Mouse (Mus musculus): ENCODE results near the gene Mrrf. TPM values are rescaled to one million over a fixed set of nuclear protein-coding genes. Genes with fewer than 3 reads are reported as not detected.

The Mrrf gene
- polyA plus RNA-seq, 1 experiment: 10.6 TPM

GRCm38 (mm10) chr2:36211785-36212184 is 75.6 kb downstream of the Mrrf start:
- Histone ChIP-seq H3K27ac (ENCODE audit: insufficient read depth, low read depth, low read length) (no peak overlapping the region), H3K4me3 (ENCODE audit: insufficient read depth, low read length) (no peak overlapping the region), H3K4me1 (ENCODE audit: control insufficient read depth, insufficient read depth, low read length) (peaks cover 8% of the 10 kb centered on the region)
- TF ChIP-seq POLR2A (IDR thresholded peaks at IDR 0.05; ENCODE audit: borderline replicate concordance, low read depth, low read length) (no peak), CTCF (IDR thresholded peaks at IDR 0.05; ENCODE audit: low read depth, low read length) (no peak)

GRCm38 (mm10) chr2:36213108-36213507 is 76.9 kb downstream of the Mrrf start:
- no peak for TF ChIP-seq POLR2A (IDR thresholded peaks at IDR 0.05; ENCODE audit: borderline replicate concordance, low read depth, low read length)
- no peak for TF ChIP-seq CTCF (IDR thresholded peaks at IDR 0.05; ENCODE audit: low read depth, low read length)
- Histone ChIP-seq H3K4me1 (ENCODE audit: control insufficient read depth, insufficient read depth, low read length) (peaks cover 18% of the 10 kb centered on the region), H3K27ac (ENCODE audit: insufficient read depth, low read depth, low read length) (no peak overlapping the region), H3K4me3 (ENCODE audit: insufficient read depth, low read length) (no peak overlapping the region)

- TF ChIP-seq POLR2A (IDR thresholded peaks at IDR 0.05; ENCODE audit: borderline replicate concordance, low read depth, low read length): no peak
- peak; percentile 64 for TF ChIP-seq CTCF (IDR thresholded peaks at IDR 0.05; ENCODE audit: low read depth, low read length)
- Histone ChIP-seq H3K4me3 (ENCODE audit: insufficient read depth, low read length) (no peak overlapping the region), H3K4me1 (ENCODE audit: control insufficient read depth, insufficient read depth, low read length) (peaks cover 20% of the 10 kb centered on the region), H3K27ac (ENCODE audit: insufficient read depth, low read depth, low read length) (no peak overlapping the region)
These were observed 77.8 kb downstream of the Mrrf start for GRCm38 (mm10) chr2:36214023-36214422.

GRCm38 (mm10) chr2:36214425-36214824 is 78.2 kb downstream of the Mrrf start:
- no peak overlapping the region for H3K4me3 ChIP-seq (ENCODE audit: insufficient read depth, low read length)
- H3K27ac ChIP-seq (ENCODE audit: insufficient read depth, low read depth, low read length): no peak overlapping the region
- peaks cover 20% of the 10 kb centered on the region for H3K4me1 ChIP-seq (ENCODE audit: control insufficient read depth, insufficient read depth, low read length)
- TF ChIP-seq POLR2A (IDR thresholded peaks at IDR 0.05; ENCODE audit: borderline replicate concordance, low read depth, low read length) (no peak), CTCF (IDR thresholded peaks at IDR 0.05; ENCODE audit: low read depth, low read length) (peak; percentile 90)

GRCm38 (mm10) chr2:36215203-36215739 is 79.1 kb downstream of the Mrrf start:
- Histone ChIP-seq H3K4me1 (ENCODE audit: control insufficient read depth, insufficient read depth, low read length) (peaks cover 20% of the 10 kb centered on the region), H3K4me3 (ENCODE audit: insufficient read depth, low read length) (no peak overlapping the region), H3K27ac (ENCODE audit: insufficient read depth, low read depth, low read length) (no peak overlapping the region)
- no peak for TF ChIP-seq POLR2A (IDR thresholded peaks at IDR 0.05; ENCODE audit: borderline replicate concordance, low read depth, low read length)
- no peak for TF ChIP-seq CTCF (IDR thresholded peaks at IDR 0.05; ENCODE audit: low read depth, low read length)

- H3K27ac ChIP-seq (ENCODE audit: insufficient read depth, low read depth, low read length): peak overlapping the region; percentile 52
- TF ChIP-seq POLR2A (IDR thresholded peaks at IDR 0.05; ENCODE audit: borderline replicate concordance, low read depth, low read length) (no peak), CTCF (IDR thresholded peaks at IDR 0.05; ENCODE audit: low read depth, low read length) (no peak)
- H3K4me3 ChIP-seq (ENCODE audit: insufficient read depth, low read length): no peak overlapping the region
- peaks cover 20% of the 10 kb centered on the region for H3K4me1 ChIP-seq (ENCODE audit: control insufficient read depth, insufficient read depth, low read length)
These were observed 80.4 kb downstream of the Mrrf start for GRCm38 (mm10) chr2:36216546-36216945.

GRCm38 (mm10) chr2:36216953-36217573 is 80.9 kb downstream of the Mrrf start:
- no peak for TF ChIP-seq POLR2A (IDR thresholded peaks at IDR 0.05; ENCODE audit: borderline replicate concordance, low read depth, low read length)
- TF ChIP-seq CTCF (IDR thresholded peaks at IDR 0.05; ENCODE audit: low read depth, low read length): no peak
- Histone ChIP-seq H3K27ac (ENCODE audit: insufficient read depth, low read depth, low read length) (peak overlapping the region; percentile 52), H3K4me3 (ENCODE audit: insufficient read depth, low read length) (peak overlapping the region; percentile 28), H3K4me1 (ENCODE audit: control insufficient read depth, insufficient read depth, low read length) (peaks cover 20% of the 10 kb centered on the region)

- no peak for TF ChIP-seq POLR2A (IDR thresholded peaks at IDR 0.05; ENCODE audit: borderline replicate concordance, low read depth, low read length)
- TF ChIP-seq CTCF (IDR thresholded peaks at IDR 0.05; ENCODE audit: low read depth, low read length): no peak
- Histone ChIP-seq H3K4me3 (ENCODE audit: insufficient read depth, low read length) (no peak overlapping the region), H3K4me1 (ENCODE audit: control insufficient read depth, insufficient read depth, low read length) (peaks cover 20% of the 10 kb centered on the region), H3K27ac (ENCODE audit: insufficient read depth, low read depth, low read length) (no peak overlapping the region)
These were observed 81.6 kb downstream of the Mrrf start for GRCm38 (mm10) chr2:36217692-36218233.

GRCm38 (mm10) chr2:36220106-36220505 is 83.9 kb downstream of the Mrrf start:
- no peak overlapping the region for H3K4me3 ChIP-seq (ENCODE audit: insufficient read depth, low read length)
- peaks cover 20% of the 10 kb centered on the region for H3K4me1 ChIP-seq (ENCODE audit: control insufficient read depth, insufficient read depth, low read length)
- TF ChIP-seq POLR2A (IDR thresholded peaks at IDR 0.05; ENCODE audit: borderline replicate concordance, low read depth, low read length) (no peak), CTCF (IDR thresholded peaks at IDR 0.05; ENCODE audit: low read depth, low read length) (no peak)
- H3K27ac ChIP-seq (ENCODE audit: insufficient read depth, low read depth, low read length): no peak overlapping the region

- TF ChIP-seq CTCF (IDR thresholded peaks at IDR 0.05; ENCODE audit: low read depth, low read length) (no peak), POLR2A (IDR thresholded peaks at IDR 0.05; ENCODE audit: borderline replicate concordance, low read depth, low read length) (no peak)
- H3K4me1 ChIP-seq (ENCODE audit: control insufficient read depth, insufficient read depth, low read length): peaks cover 19% of the 10 kb centered on the region
These were observed 84.7 kb downstream of the Mrrf start for GRCm38 (mm10) chr2:36220891-36221290.

More at GRCm38 (mm10) chr2:36220891-36221290, 84.7 kb downstream of the Mrrf start:
- Histone ChIP-seq H3K27ac (ENCODE audit: insufficient read depth, low read depth, low read length) (no peak overlapping the region), H3K4me3 (ENCODE audit: insufficient read depth, low read length) (no peak overlapping the region)
